Mouse (Mus musculus) MEL (cell line): Measurements from ENCODE around the gene Car15. TPM values are rescaled to one million over a fixed set of nuclear protein-coding genes. Genes with fewer than 3 reads are reported as not detected.
A peak's percentile ranks its signal among the peaks of the same experiment; 100 is the strongest.

ENCODE experiments used
- DNase-seq: peaks from one replicate; pipeline ENCODE4 v3.0.0; 2011; ENCODE audit warnings: low read depth, low spot score
- H3K27ac ChIP-seq: 2 replicates; pipeline ENCODE4 v1.5.1; 2012; ENCODE audit warnings: low read depth, mild to moderate bottlenecking, control low read depth, low read length, moderate library complexity; ENCODE audit not compliant: control insufficient read depth
- H3K27me3 ChIP-seq, 2 experiments: fragments of 150-350 bp in 1 of 2; sonication (generic) in 1 of 2; 2 replicates each; pipeline ENCODE4 v1.6.1; 2012; ENCODE audit warnings: low read length in 2 of 2, mild to moderate bottlenecking in 2 of 2, improper control_type of control experiment in 1 of 2, moderate library complexity in 1 of 2; ENCODE audit not compliant: insufficient read depth in 2 of 2, control insufficient read depth in 1 of 2
- H3K36me3 ChIP-seq, 2 experiments: 2 replicates each; pipeline ENCODE4 v1.6.1; 2012 to 2014; ENCODE audit warnings: low read length in 2 of 2, improper control_type of control experiment in 1 of 2, inconsistent platforms in 1 of 2, mild to moderate bottlenecking in 1 of 2; ENCODE audit not compliant: insufficient read depth in 2 of 2, control insufficient read depth in 1 of 2
- H3K4me1 ChIP-seq, 2 experiments: fragments of 150-350 bp in 1 of 2; sonication (generic) in 1 of 2; 2 replicates each; pipeline ENCODE4 v1.6.1; 2012; ENCODE audit warnings: low read length in 2 of 2, improper control_type of control experiment in 1 of 2, mild to moderate bottlenecking in 1 of 2; ENCODE audit not compliant: insufficient read depth in 2 of 2, control insufficient read depth in 1 of 2
- H3K4me3 ChIP-seq, 2 experiments: fragments of 150-350 bp in 1 of 2; sonication (generic) in 1 of 2; 2 replicates each; pipeline ENCODE4 v1.5.1; 2012; ENCODE audit warnings: low read depth in 2 of 2, low read length in 2 of 2, mild to moderate bottlenecking in 2 of 2, moderate library complexity in 2 of 2, control low read depth in 1 of 2, improper control_type of control experiment in 1 of 2; ENCODE audit not compliant: control insufficient read depth in 1 of 2, insufficient read depth in 1 of 2
- H3K79me2 ChIP-seq: 2 replicates; pipeline ENCODE4 v1.6.1; 2012; ENCODE audit warnings: mild to moderate bottlenecking, low read length, moderate library complexity; ENCODE audit not compliant: control insufficient read depth, poor library complexity, insufficient read depth
- H3K9ac ChIP-seq: 2 replicates; pipeline ENCODE4 v1.6.1; 2012; ENCODE audit warnings: low read depth, mild to moderate bottlenecking, control low read depth, low read length, moderate library complexity; ENCODE audit not compliant: control insufficient read depth, poor library complexity, severe bottlenecking
- H3K9me3 ChIP-seq: fragments of 150-350 bp; sonication (generic); replicated peaks from 2 replicates; pipeline ENCODE4 v1.6.1; 2012; ENCODE audit warnings: mild to moderate bottlenecking, low read length, improper control_type of control experiment, moderate library complexity; ENCODE audit not compliant: insufficient read depth
- BHLHE40 ChIP-seq: IDR thresholded peaks from 2 replicates; pipeline ENCODE4 v1.6.1; 2012; ENCODE audit warnings: low read depth, mild to moderate bottlenecking, inconsistent platforms, low read length, improper control_type of control experiment, borderline replicate concordance
- CHD2 ChIP-seq: IDR thresholded peaks from 2 replicates; pipeline ENCODE4 v1.6.1; 2011; ENCODE audit warnings: low read length, improper control_type of control experiment
- CTCF ChIP-seq, 3 experiments: IDR thresholded peaks in 2 of 3; conservative IDR thresholded peaks in 1 of 3; 2 replicates each; pipeline ENCODE4 v1.5.1; 2011 to 2012; ENCODE audit warnings: low read length in 3 of 3, low read depth in 2 of 3, mild to moderate bottlenecking in 2 of 3, improper control_type of control experiment in 1 of 3, inconsistent platforms in 1 of 3, mixed read lengths in 1 of 3, moderate library complexity in 1 of 3; ENCODE audit not compliant: control insufficient read depth in 1 of 3, insufficient read depth in 1 of 3, poor library complexity in 1 of 3, severe bottlenecking in 1 of 3
- E2F4 ChIP-seq: IDR thresholded peaks from 2 replicates; pipeline ENCODE4 v1.6.1; 2011; ENCODE audit warnings: low read depth, low read length, improper control_type of control experiment, borderline replicate concordance
- GABPA ChIP-seq: IDR thresholded peaks from 2 replicates; pipeline ENCODE4 v1.6.1; 2012; ENCODE audit warnings: low read depth, mild to moderate bottlenecking, inconsistent platforms, low read length, improper control_type of control experiment, moderate library complexity
- JUND ChIP-seq: IDR thresholded peaks from 2 replicates; pipeline ENCODE4 v1.6.1; 2011; ENCODE audit warnings: low read depth, mild to moderate bottlenecking, improper control_type of control experiment, low read length
- MEF2A ChIP-seq: IDR thresholded peaks from 2 replicates; pipeline ENCODE4 v1.6.1; 2014; ENCODE audit warnings: low read depth, mild to moderate bottlenecking, inconsistent platforms, low read length, improper control_type of control experiment; ENCODE audit not compliant: poor library complexity, insufficient replicate concordance, severe bottlenecking; ENCODE audit errors: extremely low read depth
- MXI1 ChIP-seq: IDR thresholded peaks from 2 replicates; pipeline ENCODE4 v1.6.1; 2011; ENCODE audit warnings: mild to moderate bottlenecking, low read depth, low read length, improper control_type of control experiment
- MYB ChIP-seq: IDR thresholded peaks from 2 replicates; pipeline ENCODE4 v1.6.1; 2011; ENCODE audit warnings: mild to moderate bottlenecking, low read depth, low read length, improper control_type of control experiment
- POLR2AphosphoS5 ChIP-seq: IDR thresholded peaks from 2 replicates; pipeline ENCODE4 v1.6.1; 2012; ENCODE audit warnings: low read depth, borderline replicate concordance, mild to moderate bottlenecking, inconsistent platforms, low read length, moderate library complexity, mixed read lengths
- RAD21 ChIP-seq: IDR thresholded peaks from 2 replicates; pipeline ENCODE4 v1.6.1; 2011; ENCODE audit warnings: mild to moderate bottlenecking, low read depth, low read length, improper control_type of control experiment
- UBTF ChIP-seq: IDR thresholded peaks from 2 replicates; pipeline ENCODE4 v1.6.1; 2012; ENCODE audit warnings: low read depth, mild to moderate bottlenecking, inconsistent platforms, low read length, improper control_type of control experiment, moderate library complexity, borderline replicate concordance; ENCODE audit not compliant: insufficient read depth
- USF2 ChIP-seq, 2 experiments: IDR thresholded peaks; 2 replicates each; pipeline ENCODE4 v1.6.1; 2011 to 2012; ENCODE audit warnings: improper control_type of control experiment in 2 of 2, low read length in 2 of 2, borderline replicate concordance in 1 of 2, inconsistent platforms in 1 of 2, low read depth in 1 of 2, mild to moderate bottlenecking in 1 of 2; ENCODE audit not compliant: insufficient read depth in 1 of 2
- ZC3H11A ChIP-seq: IDR thresholded peaks from 2 replicates; pipeline ENCODE4 v1.6.1; 2012; ENCODE audit warnings: low read depth, mild to moderate bottlenecking, inconsistent platforms, low read length, improper control_type of control experiment
- polyA plus RNA-seq, 2 experiments: library from polyadenylated mRNA; stranded (reverse) in 1 of 2; unstranded in 1 of 2; fragments of >175 nt in 1 of 2; fragments of >200 nt in 1 of 2; gene quantifications; 2 replicates each; pipeline versions ENCODE4 v1.2.1 to v1.2.4; 2012; ENCODE audit warnings: low replicate concordance in 2 of 2, low read depth in 1 of 2; ENCODE audit not compliant: insufficient read length in 2 of 2, insufficient read depth in 1 of 2, missing spikeins in 1 of 2
- total RNA-seq: library from RNA; depleted of rRNA; stranded (reverse); fragments of 300-350 nt; gene quantifications from 2 replicates; pipeline ENCODE4 v1.2.3, GENCODE M21; 2012

Car15 gene
- total and polyA plus RNA-seq, 3 experiments = 2.0 to 3.6 TPM; not detected in 1

DNA sequence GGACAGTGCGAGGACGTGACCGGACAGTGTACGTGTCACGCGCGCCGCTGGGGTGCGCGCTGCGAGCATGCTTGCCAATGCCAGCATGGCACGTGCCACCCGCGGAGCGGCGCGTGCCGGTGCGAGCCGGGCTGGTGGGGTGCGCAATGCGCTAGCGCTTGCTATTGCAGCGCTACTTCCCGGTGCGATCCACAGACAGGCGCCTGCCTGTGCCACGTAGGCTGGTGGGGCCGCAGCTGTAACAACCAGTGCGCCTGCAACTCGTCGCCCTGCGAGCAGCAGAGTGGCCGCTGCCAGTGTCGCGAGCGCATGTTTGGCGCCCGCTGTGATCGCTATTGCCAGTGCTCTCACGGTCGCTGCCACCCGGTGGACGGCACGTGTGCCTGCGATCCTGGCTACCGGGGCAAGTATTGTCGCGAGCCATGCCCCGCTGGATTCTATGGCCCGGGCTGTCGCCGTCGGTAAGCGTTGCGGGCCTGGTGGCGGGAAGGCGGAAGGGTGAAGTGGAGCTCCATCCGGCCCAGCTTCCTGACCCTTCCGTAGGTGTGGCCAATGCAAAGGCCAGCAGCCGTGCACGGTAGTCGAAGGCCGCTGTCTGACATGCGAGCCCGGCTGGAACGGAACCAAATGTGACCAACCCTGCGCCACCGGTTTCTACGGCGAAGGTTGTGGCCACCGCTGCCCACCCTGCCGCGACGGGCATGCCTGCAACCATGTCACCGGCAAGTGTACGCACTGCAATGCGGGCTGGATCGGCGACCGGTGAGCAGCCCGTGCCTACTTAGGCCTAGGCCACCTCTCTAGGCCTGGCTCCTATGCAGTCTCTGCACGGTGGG is 35.1 kb downstream of the Car15 start:
- no peak for DNase-seq
- Histone ChIP-seq H3K9me3 (no peaks in the 10 kb centered on the region), H3K79me2 (peaks cover 5% of the 10 kb centered on the region; the same call in 1 of the 2 replicates), H3K36me3 (peaks cover 0 to 4% of the 10 kb centered on the region in 2 experiments; a peak in 2 of 4 replicates), H3K27me3 (no peaks in the 10 kb centered on the region), H3K27ac (no peak overlapping the region), H3K9ac (no peak overlapping the region), H3K4me1 (peaks cover 2 to 28% of the 10 kb centered on the region in 2 experiments; a peak in 3 of 4 replicates), H3K4me3 (no peak overlapping the region)
- peak in 2 of 3 experiments; percentile 12 to 21; a peak in 2 of 6 replicates for TF ChIP-seq CTCF (IDR thresholded peaks at IDR 0.05 in 2 of 3, conservative IDR thresholded peaks at IDR 0.05 in 1 of 3; ENCODE audit: control insufficient read depth in 1 of 3, insufficient read depth in 1 of 3, low read depth in 2 of 3, low read length in 3 of 3, poor library complexity in 1 of 3, severe bottlenecking in 1 of 3)
- no peak for TF ChIP-seq BHLHE40

DNA sequence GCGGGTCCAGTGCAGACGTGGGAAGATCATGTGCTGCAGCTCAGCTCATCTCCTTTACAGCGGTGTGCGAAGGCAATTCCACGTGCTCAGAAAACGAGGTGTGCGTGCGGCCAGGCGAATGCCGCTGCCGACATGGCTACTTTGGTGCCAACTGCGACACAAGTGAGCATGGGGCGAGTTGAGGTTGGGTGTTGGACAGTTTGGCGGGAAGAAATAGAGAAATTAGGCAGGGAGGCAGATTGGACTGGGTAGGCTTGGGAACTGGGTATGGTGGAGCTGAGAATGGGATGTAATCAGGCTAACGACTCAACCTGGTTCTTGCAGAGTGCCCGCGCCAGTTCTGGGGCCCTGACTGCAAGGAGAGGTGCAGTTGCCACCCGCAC is 35.7 kb downstream of the Car15 start:
- no peaks in the 10 kb centered on the region for H3K27me3 ChIP-seq
- TF ChIP-seq JUND (no peak), MYB (no peak), ZC3H11A (no peak), UBTF (no peak), MEF2A (no peak), USF2 (IDR thresholded peaks at IDR 0.05; ENCODE audit: borderline replicate concordance in 1 of 2, insufficient read depth in 1 of 2, low read depth in 1 of 2, low read length in 2 of 2) (no peak), E2F4 (no peak), CHD2 (no peak), GABPA (no peak), RAD21 (no peak), MXI1 (no peak), POLR2AphosphoS5 (no peak)
- TF ChIP-seq, all 39 proteins: peak for 0
- Histone ChIP-seq H3K4me3 (no peak overlapping the region), H3K9ac (no peak overlapping the region), H3K27ac (no peak overlapping the region), H3K4me1 (peaks cover 0 to 23% of the 10 kb centered on the region in 2 experiments; a peak in 2 of 4 replicates), H3K79me2 (peaks cover 5% of the 10 kb centered on the region; the same call in 1 of the 2 replicates), H3K36me3 (no peaks in the 10 kb centered on the region; a peak in 1 of 4 replicates), H3K9me3 (no peaks in the 10 kb centered on the region)
- DNase-seq = no peak
